Mouse (Mus musculus): ENCODE measurements around the gene Foxo3. TPM values are rescaled to one million over a fixed set of nuclear protein-coding genes. Genes with fewer than 3 reads are reported as not detected.

The Foxo3 gene
- total and polyA plus RNA-seq, 3 experiments, result 9.2 to 18.2 (median 12.6) TPM

DNA sequence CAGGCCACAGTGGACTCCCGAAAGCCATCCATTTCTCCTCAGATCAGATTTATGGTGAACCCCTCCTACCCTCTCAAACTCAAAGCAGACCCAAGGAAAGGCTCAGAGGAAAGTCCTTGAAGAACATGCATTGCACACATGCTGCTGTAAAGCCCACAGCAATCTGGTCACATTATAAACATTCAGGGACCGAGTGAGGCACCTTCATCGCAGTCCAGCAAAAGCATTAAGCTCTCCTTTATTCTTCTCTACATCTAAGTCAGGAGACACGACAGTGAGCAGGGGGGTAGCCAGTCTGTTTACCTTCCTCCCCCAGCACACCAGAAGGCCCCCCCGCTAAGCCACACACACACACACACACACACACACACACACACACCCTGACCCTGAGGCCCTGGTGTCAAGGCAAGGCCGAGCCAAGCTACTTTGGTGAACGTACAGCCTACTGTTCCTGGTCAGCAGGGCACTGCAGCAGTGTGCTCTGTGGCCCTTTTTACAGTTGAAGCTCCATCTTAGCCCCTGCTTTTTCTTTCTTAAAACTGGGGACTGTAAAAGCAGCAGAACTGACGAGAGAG is 24.7 kb downstream of the Foxo3 start:
- TF ChIP-seq SIN3A (IDR thresholded peaks at IDR 0.05; ENCODE audit: low read length), result no peak
- no peak for TF ChIP-seq MAFK (IDR thresholded peaks at IDR 0.05; ENCODE audit: insufficient replicate concordance, low read length)
- no peak for TF ChIP-seq SMC3 (IDR thresholded peaks at IDR 0.05; ENCODE audit: low read depth, low read length)
- TF ChIP-seq TBP (conservative IDR thresholded peaks at IDR 0.05; ENCODE audit: low read depth, low read length), result no peak
- TF ChIP-seq UBTF (IDR thresholded peaks at IDR 0.05; ENCODE audit: low read depth, low read length), result no peak
- no peak for TF ChIP-seq NRF1 (IDR thresholded peaks at IDR 0.05; ENCODE audit: low read depth, low read length)
- TF ChIP-seq GABPA (IDR thresholded peaks at IDR 0.05; ENCODE audit: insufficient replicate concordance, low read depth, low read length), result no peak
- no peak for TF ChIP-seq MAZ (IDR thresholded peaks at IDR 0.05; ENCODE audit: low read depth, low read length)
- TF ChIP-seq BHLHE40 (IDR thresholded peaks at IDR 0.05; ENCODE audit: low read depth, low read length), result no peak
- TF ChIP-seq USF2 (conservative IDR thresholded peaks at IDR 0.05; ENCODE audit: low read depth, low read length), result no peak
- no peak for TF ChIP-seq HCFC1 (IDR thresholded peaks at IDR 0.05; ENCODE audit: low read depth, low read length)
- no peak for TF ChIP-seq MXI1 (IDR thresholded peaks at IDR 0.05; ENCODE audit: low read depth, low read length)
- no peak for TF ChIP-seq POLR2A (IDR thresholded peaks at IDR 0.05; ENCODE audit: low read depth, low read length)
- TF ChIP-seq JUND (conservative IDR thresholded peaks at IDR 0.05; ENCODE audit: low read depth, low read length), result no peak
- no peak for TF ChIP-seq MYC (IDR thresholded peaks at IDR 0.05; ENCODE audit: low read depth, low read length)
- in situ Hi-C loops (cut with MboI; ENCODE audit: low pct_ligation_motif_present, low pct_unique_long_range_greater_than_20kb, low sequenced_read_pairs), result no loop called here
- Histone ChIP-seq H3K4me3 (replicated peaks in 1 of 3; ENCODE audit: low read depth in 2 of 3, low read length in 2 of 3, poor library complexity in 1 of 3) (no peak overlapping the region), H3K9ac (ENCODE audit: insufficient read depth, low read depth) (no peak overlapping the region), H3K79me2 (replicated peaks; ENCODE audit: control insufficient read depth, extremely low read depth, insufficient read depth, poor library complexity, severe bottlenecking) (no peaks in the 10 kb centered on the region; the same call in 1 of the 2 replicates), H3K9me3 (replicated peaks; ENCODE audit: low read length) (no peaks in the 10 kb centered on the region), H3K36me3 (replicated peaks in 1 of 2; ENCODE audit: control insufficient read depth in 1 of 2, insufficient read depth in 1 of 2, low read length in 1 of 2) (peaks cover 6 to 80% of the 10 kb centered on the region in 2 experiments), H3K4me1 (ENCODE audit: control insufficient read depth in 1 of 2, insufficient read depth in 2 of 2) (no peaks in the 10 kb centered on the region; a peak in 1 of 4 replicates), H3K4me2 (ENCODE audit: insufficient read depth, low read depth, poor library complexity, severe bottlenecking) (no peak overlapping the region), H3K27ac (ENCODE audit: insufficient read depth, low read depth) (no peak overlapping the region), H3K27me3 (replicated peaks) (no peaks in the 10 kb centered on the region)
- no peak for DNase-seq (ENCODE audit: extremely low read depth)
- dilution Hi-C loops (cut with MboI; ENCODE audit: extremely low pct_ligation_motif_present, extremely low pct_unique_long_range_greater_than_20kb, low sequenced_read_pairs), result no loop called here

DNA sequence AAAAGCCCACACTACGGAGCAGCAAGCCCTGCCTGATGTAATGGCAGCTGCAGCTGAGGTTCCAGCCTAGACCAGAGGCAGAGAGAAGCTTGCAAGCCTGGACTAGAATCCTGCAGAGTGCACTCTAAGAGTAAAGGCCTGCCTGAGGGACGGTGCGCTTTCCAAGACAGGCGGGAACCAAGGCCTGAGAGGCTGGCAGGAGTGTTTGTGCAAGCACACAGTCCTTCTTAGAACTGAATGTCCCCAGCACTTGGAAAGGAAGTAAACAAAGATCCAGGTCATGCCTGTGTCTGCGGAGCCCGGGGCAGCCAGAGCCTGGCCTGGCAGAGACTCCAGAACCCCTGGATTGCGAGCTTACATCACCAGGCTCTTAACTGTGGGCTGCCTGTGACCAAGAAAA is 25.4 kb downstream of the Foxo3 start:
- dilution Hi-C loops (cut with MboI; ENCODE audit: extremely low pct_ligation_motif_present, extremely low pct_unique_long_range_greater_than_20kb, low sequenced_read_pairs) (no loop called here), in situ Hi-C loops (cut with MboI; ENCODE audit: low pct_ligation_motif_present, low pct_unique_long_range_greater_than_20kb, low sequenced_read_pairs) (no loop called here)
- Histone ChIP-seq H3K4me3 (replicated peaks in 1 of 3; ENCODE audit: low read depth in 2 of 3, low read length in 2 of 3, poor library complexity in 1 of 3) (no peak overlapping the region), H3K27ac (ENCODE audit: insufficient read depth, low read depth) (no peak overlapping the region), H3K4me1 (ENCODE audit: control insufficient read depth in 1 of 2, insufficient read depth in 2 of 2) (peaks cover 0 to 6% of the 10 kb centered on the region in 2 experiments; a peak in 3 of 4 replicates), H3K9ac (ENCODE audit: insufficient read depth, low read depth) (no peak overlapping the region), H3K79me2 (replicated peaks; ENCODE audit: control insufficient read depth, extremely low read depth, insufficient read depth, poor library complexity, severe bottlenecking) (no peaks in the 10 kb centered on the region; the same call in 1 of the 2 replicates), H3K4me2 (ENCODE audit: insufficient read depth, low read depth, poor library complexity, severe bottlenecking) (no peak overlapping the region), H3K27me3 (replicated peaks) (no peaks in the 10 kb centered on the region), H3K9me3 (replicated peaks; ENCODE audit: low read length) (no peaks in the 10 kb centered on the region), H3K36me3 (replicated peaks in 1 of 2; ENCODE audit: control insufficient read depth in 1 of 2, insufficient read depth in 1 of 2, low read length in 1 of 2) (peaks cover 6 to 78% of the 10 kb centered on the region in 2 experiments)
- no peak for TF ChIP-seq TBP (conservative IDR thresholded peaks at IDR 0.05; ENCODE audit: low read depth, low read length)
- TF ChIP-seq E2F4 (IDR thresholded peaks at IDR 0.05; ENCODE audit: insufficient replicate concordance, low read depth, low read length), result no peak
- TF ChIP-seq NELFE (IDR thresholded peaks at IDR 0.05; ENCODE audit: low read depth, low read length), result no peak
- TF ChIP-seq MEF2A (IDR thresholded peaks at IDR 0.05; ENCODE audit: borderline replicate concordance, low read depth, low read length), result no peak
- TF ChIP-seq KAT2A (IDR thresholded peaks at IDR 0.05; ENCODE audit: insufficient replicate concordance, low read length), result no peak
- TF ChIP-seq USF1 (IDR thresholded peaks at IDR 0.05; ENCODE audit: low read depth, low read length), result no peak
- no peak for TF ChIP-seq SMC3 (IDR thresholded peaks at IDR 0.05; ENCODE audit: low read depth, low read length)
- no peak for TF ChIP-seq PAX5 (IDR thresholded peaks at IDR 0.05; ENCODE audit: low read length)
- no peak for TF ChIP-seq MAZ (IDR thresholded peaks at IDR 0.05; ENCODE audit: low read depth, low read length)
- no peak for TF ChIP-seq MAFK (IDR thresholded peaks at IDR 0.05; ENCODE audit: insufficient replicate concordance, low read length)
- TF ChIP-seq IRF4 (IDR thresholded peaks at IDR 0.05; ENCODE audit: low read depth, low read length), result no peak
- TF ChIP-seq ELF1 (IDR thresholded peaks at IDR 0.05; ENCODE audit: low read depth, low read length), result no peak
- TF ChIP-seq CHD1 (IDR thresholded peaks at IDR 0.05; ENCODE audit: low read depth, low read length), result no peak
- no peak for TF ChIP-seq JUN (IDR thresholded peaks at IDR 0.05; ENCODE audit: insufficient read depth, low read depth, low read length)
- no peak for TF ChIP-seq MAX (IDR thresholded peaks at IDR 0.05; ENCODE audit: low read length)
- DNase-seq (ENCODE audit: extremely low read depth), result no peak
